Mouse (Mus musculus) ES-E14 (cell line): ENCODE measurements at regions not wholly inside any gene's neighbourhood (a gene's known extent, or its start where the extent isn't known, plus 50 kb on each side); places are given as distances from the start of the nearest gene placed in this dataset.
A peak's percentile ranks its signal among the peaks of the same experiment; 100 is the strongest.

Experiments used
- DNase-seq: peaks from one replicate; pipeline ENCODE4 v3.0.0-alpha.2; 2013; ENCODE audit warnings: low read depth, low spot score
- H3K27ac ChIP-seq: 2 replicates; pipeline ENCODE4 v1.5.1; 2012; ENCODE audit warnings: low read depth, mild to moderate bottlenecking, low read length, moderate library complexity, mixed read lengths; ENCODE audit not compliant: poor library complexity, insufficient read depth, severe bottlenecking
- H3K36me3 ChIP-seq: 2 replicates; pipeline ENCODE4 v1.6.1; 2012; ENCODE audit warnings: mild to moderate bottlenecking, low read length, moderate library complexity, mixed read lengths; ENCODE audit not compliant: control insufficient read depth, poor library complexity, insufficient read depth, severe bottlenecking
- H3K4me1 ChIP-seq, 2 experiments: fragments of 150-350 bp in 1 of 2; sonication (generic) in 1 of 2; 2 replicates each; pipeline ENCODE4 v1.6.1; 2012; ENCODE audit warnings: low read length in 2 of 2, mild to moderate bottlenecking in 1 of 2, mixed read lengths in 1 of 2; ENCODE audit not compliant: control insufficient read depth in 2 of 2, insufficient read depth in 2 of 2, poor library complexity in 1 of 2
- H3K4me3 ChIP-seq, 2 experiments: fragments of 150-350 bp in 1 of 2; sonication (generic) in 1 of 2; 2 replicates each; pipeline ENCODE4 v1.5.1; 2012; ENCODE audit warnings: low read length in 2 of 2, low read depth in 1 of 2, mild to moderate bottlenecking in 1 of 2, mixed read lengths in 1 of 2; ENCODE audit not compliant: insufficient read depth in 1 of 2, poor library complexity in 1 of 2, severe bottlenecking in 1 of 2
- H3K9ac ChIP-seq: 2 replicates; pipeline ENCODE4 v1.6.1; 2012; ENCODE audit warnings: low read depth, mild to moderate bottlenecking, low read length, mixed read lengths; ENCODE audit not compliant: poor library complexity, insufficient read depth, severe bottlenecking
- H3K9me3 ChIP-seq: fragments of 150-350 bp; sonication (generic); 2 replicates; pipeline ENCODE4 v1.6.1; 2012; ENCODE audit warnings: low read depth, mild to moderate bottlenecking, low read length; ENCODE audit not compliant: control insufficient read depth, insufficient read depth
- CHD2 ChIP-seq: IDR thresholded peaks from 2 replicates; pipeline ENCODE4 v1.6.1; 2014; ENCODE audit warnings: mild to moderate bottlenecking, low read depth, low read length, inconsistent platforms
- HCFC1 ChIP-seq: IDR thresholded peaks from 2 replicates; pipeline ENCODE4 v1.6.1; 2012; ENCODE audit warnings: low read length, inconsistent platforms, borderline replicate concordance; ENCODE audit not compliant: insufficient read depth
- MAFK ChIP-seq: IDR thresholded peaks from 2 replicates; pipeline ENCODE4 v1.6.1; 2014; ENCODE audit warnings: mild to moderate bottlenecking, low read depth, low read length, inconsistent platforms; ENCODE audit not compliant: insufficient read depth
- ZC3H11A ChIP-seq: IDR thresholded peaks from 2 replicates; pipeline ENCODE4 v1.6.1; 2012; ENCODE audit warnings: low read depth, mild to moderate bottlenecking, inconsistent platforms, low read length, borderline replicate concordance
- ZNF384 ChIP-seq: IDR thresholded peaks from 2 replicates; pipeline ENCODE4 v1.6.1; 2012; ENCODE audit warnings: low read depth, low read length, inconsistent platforms
- in situ Hi-C, 2 experiments: fragments of 600-800 bp; cut with MboI; formaldehyde crosslinking; loops; one replicate each; pipeline ENCODE4 v1.15.1; 2025; ENCODE audit warnings: low sequenced_read_pairs in 2 of 2, inconsistent platforms in 1 of 2; ENCODE audit not compliant: unreplicated experiment in 2 of 2

- Histone ChIP-seq H3K9me3 (no peaks in the 10 kb centered on the region), H3K36me3 (no peaks in the 10 kb centered on the region), H3K4me3 (no peak overlapping the region), H3K27ac (no peak overlapping the region), H3K9ac (no peak overlapping the region), H3K4me1 (no peaks in the 10 kb centered on the region)
- TF ChIP-seq HCFC1 = no peak
- TF ChIP-seq ZNF384 = no peak
- TF ChIP-seq CHD2 = no peak
- no peak for TF ChIP-seq MAFK
- TF ChIP-seq ZC3H11A = no peak
- no peak for DNase-seq
- in situ Hi-C loops = no loop called here
These were observed 109.8 kb upstream of the Zfp64 start for GRCm38 (mm10) chr2:169065166-169065698.

GRCm38 (mm10) chr2:169061520-169061919, 106.1 kb upstream of the Zfp64 start:
- no peaks in the 10 kb centered on the region for H3K4me1 ChIP-seq
- no peak overlapping the region for H3K27ac ChIP-seq
- H3K4me3 ChIP-seq = no peak overlapping the region
- TF ChIP-seq ZNF384 (no peak), ZC3H11A (peak; percentile 86), HCFC1 (no peak)
- no peaks in the 10 kb centered on the region for H3K9me3 ChIP-seq
- DNase-seq = peak; percentile 78
- H3K9ac ChIP-seq = no peak overlapping the region
- H3K36me3 ChIP-seq = no peaks in the 10 kb centered on the region
- in situ Hi-C loops = no loop called here

GRCm38 (mm10) chr2:169060495-169060894, 105.1 kb upstream of the Zfp64 start:
- H3K4me1 ChIP-seq = no peaks in the 10 kb centered on the region
- no peak for TF ChIP-seq ZC3H11A
- no peak for TF ChIP-seq MAFK
- no peak overlapping the region for H3K4me3 ChIP-seq
- no peaks in the 10 kb centered on the region for H3K36me3 ChIP-seq
- in situ Hi-C loops = no loop called here
- H3K27ac ChIP-seq = no peak overlapping the region
- H3K9ac ChIP-seq = no peak overlapping the region
- no peaks in the 10 kb centered on the region for H3K9me3 ChIP-seq
- no peak for DNase-seq

- no peak for DNase-seq
- no peak overlapping the region for H3K27ac ChIP-seq
- H3K4me1 ChIP-seq = no peaks in the 10 kb centered on the region
- H3K9me3 ChIP-seq = no peaks in the 10 kb centered on the region
- in situ Hi-C loops = no loop called here
- no peak overlapping the region for H3K9ac ChIP-seq
- no peak overlapping the region for H3K4me3 ChIP-seq
- no peaks in the 10 kb centered on the region for H3K36me3 ChIP-seq
- TF ChIP-seq HCFC1 = no peak
- TF ChIP-seq ZNF384 = no peak
- no peak for TF ChIP-seq MAFK
- TF ChIP-seq CHD2 = no peak
- TF ChIP-seq ZC3H11A = no peak
These were observed 102.4 kb upstream of the Zfp64 start for GRCm38 (mm10) chr2:169057831-169058230.

- Histone ChIP-seq H3K9me3 (no peaks in the 10 kb centered on the region), H3K36me3 (no peaks in the 10 kb centered on the region), H3K27ac (no peak overlapping the region), H3K4me1 (no peaks in the 10 kb centered on the region), H3K9ac (no peak overlapping the region), H3K4me3 (no peak overlapping the region)
- in situ Hi-C loops = no loop called here
- TF ChIP-seq HCFC1 = no peak
- no peak for TF ChIP-seq CHD2
- TF ChIP-seq ZC3H11A = no peak
- DNase-seq = no peak
These were observed 94.6 kb upstream of the Zfp64 start for GRCm38 (mm10) chr2:169049947-169050346.
